7 mouse cellular contexts compared by ENCODE assay signal in the genomic region with DNA sequence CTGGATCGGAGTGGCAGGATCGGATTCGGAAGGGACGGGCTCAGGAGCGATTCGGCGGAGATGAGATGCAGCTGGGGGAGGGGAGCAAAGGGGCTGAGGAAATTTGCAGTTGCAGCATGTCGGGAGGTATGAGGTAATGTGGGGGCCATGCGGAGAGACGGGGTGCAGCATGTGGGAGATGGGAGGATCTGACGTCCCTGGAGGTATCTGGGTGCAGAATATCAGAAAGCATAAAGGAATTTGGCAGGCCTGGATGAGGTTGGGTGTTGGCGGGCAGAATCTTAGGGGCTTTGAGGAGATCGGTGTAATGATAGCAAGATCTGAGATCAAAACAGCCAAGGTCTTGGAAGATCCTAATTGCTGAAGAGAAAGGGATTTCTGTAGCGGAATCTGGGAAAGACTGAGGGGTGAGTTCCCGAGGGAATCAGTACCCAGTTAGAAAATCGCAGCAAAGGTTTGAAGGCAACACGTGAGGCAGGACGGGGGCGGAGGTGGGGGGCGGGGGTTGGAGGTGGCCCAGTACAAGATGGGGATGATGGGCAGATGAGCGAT. TPM values are rescaled to one million over a fixed set of nuclear protein-coding genes. Genes with fewer than 3 reads are reported as not detected.
DNase-seq lines count a peak whose midpoint lies in the region; ATAC-seq and TF ChIP-seq lines count a peak whose summit lies in the region.

No protein-coding gene starts in this region.

- no peak for DNase-seq in lung, adult 2 months
- DNase-seq in lung, postnatal 25 days (ENCODE audit: low spot score), result no peak
- DNase-seq in stomach, postnatal 0 days (ENCODE audit: low spot score), result no peak
- no peak for DNase-seq in natural killer cell, adult 2 months (ENCODE audit: low spot score in 2 of 2)

- H3K9me3 ChIP-seq in forebrain, embryonic 15.5 days, result no peaks in the 10 kb centered on the region
- no peaks in the 10 kb centered on the region for H3K9me3 ChIP-seq in liver, embryonic 16.5 days (replicated peaks; ENCODE audit: control insufficient read depth, low read length)
- H3K9me3 ChIP-seq in stomach, postnatal 0 days (ENCODE audit: control insufficient read depth, low read length), result no peaks in the 10 kb centered on the region

- ATAC-seq in forebrain, embryonic 15.5 days (replicated peaks), result peak; percentile 93
- ATAC-seq in liver, embryonic 16.5 days (ENCODE audit: low read depth), result peak; percentile 38
- peak; percentile 70 for ATAC-seq in stomach, postnatal 0 days (ENCODE audit: low FRiP score, low TSS enrichment)

- WGBS in lung, adult 2 months, result under 1% methylated on average over 21 of the region's 21 CpGs
- WGBS in forebrain, embryonic 15.5 days, result under 1% methylated on average over 21 of the region's 21 CpGs
- WGBS in liver, embryonic 16.5 days (ENCODE audit: insufficient replicate concordance), result 1% methylated on average over 21 of the region's 21 CpGs
- WGBS in stomach, postnatal 0 days, result 2% methylated on average over 21 of the region's 21 CpGs

- H3K4me3 ChIP-seq in lung, adult 2 months (replicated peaks; ENCODE audit: extremely low read depth, low read depth, low read length), result peak overlapping the region; percentile 98
- H3K4me3 ChIP-seq in bone marrow macrophage, adult 2 months (ENCODE audit: insufficient read depth, low read length), result peak overlapping the region; percentile 98
- H3K4me3 ChIP-seq in forebrain, embryonic 15.5 days, result peak overlapping the region; percentile 63
- H3K4me3 ChIP-seq in liver, embryonic 16.5 days (ENCODE audit: low read depth, low read length), result peak overlapping the region; percentile 72
- peak overlapping the region; percentile 72 for H3K4me3 ChIP-seq in stomach, postnatal 0 days (ENCODE audit: low read depth, low read length)

- TF ChIP-seq EP300 in stomach, postnatal 0 days (optimal IDR thresholded peaks at IDR 0.05), result no peak

- H3K4me2 ChIP-seq in forebrain, embryonic 15.5 days (replicated peaks), result peak overlapping the region; percentile 59
- peak overlapping the region; percentile 69 for H3K4me2 ChIP-seq in liver, embryonic 16.5 days (ENCODE audit: low read depth, low read length)
- H3K4me2 ChIP-seq in stomach, postnatal 0 days (replicated peaks; ENCODE audit: low read depth), result peak overlapping the region; percentile 74

- peaks cover 10% of the 10 kb centered on the region for H3K4me1 ChIP-seq in lung, adult 2 months (ENCODE audit: control insufficient read depth, insufficient read depth, low read length)
- H3K4me1 ChIP-seq in bone marrow macrophage, adult 2 months (ENCODE audit: control insufficient read depth, insufficient read depth, low read length), result peaks cover 7% of the 10 kb centered on the region
- peaks cover 45% of the 10 kb centered on the region for H3K4me1 ChIP-seq in forebrain, embryonic 15.5 days
- H3K4me1 ChIP-seq in liver, embryonic 16.5 days (ENCODE audit: control insufficient read depth, low read depth, low read length), result peaks cover 5% of the 10 kb centered on the region; the same call in 1 of the 2 replicates
- no peaks in the 10 kb centered on the region; the same call in 1 of the 2 replicates for H3K4me1 ChIP-seq in stomach, postnatal 0 days (replicated peaks; ENCODE audit: control insufficient read depth, insufficient read depth)

- H3K27me3 ChIP-seq in forebrain, embryonic 15.5 days, result no peaks in the 10 kb centered on the region
- H3K27me3 ChIP-seq in liver, embryonic 16.5 days (ENCODE audit: control insufficient read depth, insufficient read depth, low read depth, low read length), result no peaks in the 10 kb centered on the region
- no peaks in the 10 kb centered on the region for H3K27me3 ChIP-seq in stomach, postnatal 0 days (ENCODE audit: control insufficient read depth, insufficient read depth, low read length)

- H3K9ac ChIP-seq in forebrain, embryonic 15.5 days (replicated peaks), result peak overlapping the region; percentile 85
- peak overlapping the region; percentile 68 for H3K9ac ChIP-seq in liver, embryonic 16.5 days (ENCODE audit: low read depth, low read length)
- peak overlapping the region; percentile 75 for H3K9ac ChIP-seq in stomach, postnatal 0 days (ENCODE audit: low read length)

- no peaks in the 10 kb centered on the region for H3K36me3 ChIP-seq in forebrain, embryonic 15.5 days
- no peaks in the 10 kb centered on the region for H3K36me3 ChIP-seq in liver, embryonic 16.5 days (ENCODE audit: control insufficient read depth, insufficient read depth)
- no peaks in the 10 kb centered on the region for H3K36me3 ChIP-seq in stomach, postnatal 0 days (ENCODE audit: control insufficient read depth, insufficient read depth, low read length)

- no peak overlapping the region for H3K27ac ChIP-seq in bone marrow macrophage, adult 2 months (ENCODE audit: insufficient read depth, low read depth, low read length)
- H3K27ac ChIP-seq in forebrain, embryonic 15.5 days (replicated peaks), result peak overlapping the region; percentile 81
- no peak overlapping the region for H3K27ac ChIP-seq in liver, embryonic 16.5 days (ENCODE audit: low read length)
- H3K27ac ChIP-seq in stomach, postnatal 0 days (replicated peaks), result no peak overlapping the region

- no peak for TF ChIP-seq POLR2A in lung, adult 2 months (IDR thresholded peaks at IDR 0.05; ENCODE audit: borderline replicate concordance, extremely low read depth, low read depth, low read length)
- TF ChIP-seq POLR2A in bone marrow macrophage, adult 2 months (IDR thresholded peaks at IDR 0.05; ENCODE audit: borderline replicate concordance, low read depth, low read length), result no peak

- no peak for TF ChIP-seq CTCF in lung, adult 2 months (IDR thresholded peaks at IDR 0.05; ENCODE audit: insufficient read depth, low read length)
- no peak; the same call in 1 of the 2 replicates for TF ChIP-seq CTCF in bone marrow macrophage, adult 2 months (IDR thresholded peaks at IDR 0.05; ENCODE audit: low read depth, low read length)
- TF ChIP-seq CTCF in stomach, postnatal 0 days (IDR thresholded peaks at IDR 0.05; ENCODE audit: low read depth), result no peak

RNA-seq across cellular contexts. Expression of a gene that starts 0.4 kb away (rescaled TPM):
- polyA plus RNA-seq in lung, adult 2 months (2012; rRNA removed), result 19.3 and 21.8 TPM in 2 replicates
- 8.8 and 9.2 TPM in 2 replicates for polyA plus RNA-seq in bone marrow macrophage, adult 2 months (2012; ENCODE audit: insufficient read depth, insufficient read length, missing spikeins)
- polyA plus RNA-seq in forebrain, embryonic 15.5 days (2015; fragmentation: Nextera tagmentation; extraction: Ambion mirVana), result 138 and 144 TPM in 2 replicates
- polyA plus RNA-seq in liver, embryonic 16.5 days (2015; fragmentation: Nextera tagmentation; extraction: Ambion mirVana), result 5.2 and 6.1 TPM in 2 replicates
- 11.1 and 12.9 TPM in 2 replicates for polyA plus RNA-seq in stomach, postnatal 0 days (2015; fragmentation: Nextera tagmentation; extraction: Ambion mirVana)

Comparison
In these comparisons a context has a peak if more than half of its experiments do, and no peak if none do; other contexts are left out.
1. ATAC-seq: peak in every context shown above with its lines; median percentile 93 in forebrain, embryonic 15.5 days; 70 in stomach, postnatal 0 days; 38 in liver, embryonic 16.5 days.